Mouse (Mus musculus) layer of hippocampus, postnatal 10 days (tissue): ENCODE data around the gene Gba. TPM values are rescaled to one million over a fixed set of nuclear protein-coding genes. Genes with fewer than 3 reads are reported as not detected.

Experiments
- DNase-seq, 2 experiments: peaks; one replicate each; pipeline ENCODE4 v3.0.0; 2021; ENCODE audit warnings: low spot score in 2 of 2
- microRNA-seq, 2 experiments: library from miRNA; unstranded; fragments of <30 nt; microRNA quantifications; one replicate each; pipeline ENCODE4 v1.2.0; 2021
- total RNA-seq, 2 experiments: library from RNA; stranded (reverse); gene quantifications; 2 replicates each; pipeline ENCODE4 v1.2.3; 2021

The Gba gene
- total RNA-seq, 2 experiments from 2014 or later, result 57.9 to 58.7 TPM

DNA sequence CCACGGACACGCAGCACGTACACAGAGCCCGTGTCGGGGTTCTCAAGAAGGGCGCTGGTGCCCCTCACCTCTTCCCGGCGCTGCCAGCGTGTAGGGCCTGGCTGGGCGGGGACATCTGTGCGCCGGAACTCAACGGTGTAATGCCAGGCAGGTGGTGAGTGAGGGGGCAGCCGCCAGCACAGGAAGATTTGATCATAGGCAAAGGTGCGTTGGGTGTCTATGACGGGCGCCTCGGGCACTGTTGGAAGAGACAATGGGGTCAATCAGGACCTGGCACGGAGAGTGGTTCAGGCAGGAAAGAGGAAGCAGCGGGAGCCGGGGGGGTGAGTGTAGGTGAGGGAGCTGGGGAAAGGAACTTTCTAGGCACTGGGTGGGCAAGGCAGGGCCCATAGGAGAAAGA lies 35.0 kb downstream of the Gba start:
- no peak for DNase-seq

DNA sequence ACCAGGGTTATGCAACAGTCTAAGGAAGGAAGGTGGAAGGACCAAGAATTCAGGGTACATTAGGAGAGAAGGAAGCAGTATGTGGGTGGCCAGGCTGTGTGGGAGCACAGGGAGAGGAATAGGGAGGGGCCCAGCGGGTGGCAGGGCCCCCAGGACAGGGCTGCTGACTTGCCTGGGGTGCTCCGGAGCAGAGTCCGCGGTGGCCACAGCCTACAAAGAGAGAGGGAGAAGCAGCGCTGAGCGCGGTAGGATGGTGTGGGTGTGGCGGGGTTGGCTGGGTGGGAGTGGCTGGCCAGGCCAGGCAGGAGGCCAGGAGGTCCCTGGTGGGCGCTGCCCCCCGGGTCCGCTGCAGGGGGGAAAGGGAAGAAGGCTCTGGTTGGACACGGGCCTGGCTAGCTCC lies 35.8 kb downstream of the Gba start:
- DNase-seq, result peak in 1 of 2 experiments; percentile 16

DNA sequence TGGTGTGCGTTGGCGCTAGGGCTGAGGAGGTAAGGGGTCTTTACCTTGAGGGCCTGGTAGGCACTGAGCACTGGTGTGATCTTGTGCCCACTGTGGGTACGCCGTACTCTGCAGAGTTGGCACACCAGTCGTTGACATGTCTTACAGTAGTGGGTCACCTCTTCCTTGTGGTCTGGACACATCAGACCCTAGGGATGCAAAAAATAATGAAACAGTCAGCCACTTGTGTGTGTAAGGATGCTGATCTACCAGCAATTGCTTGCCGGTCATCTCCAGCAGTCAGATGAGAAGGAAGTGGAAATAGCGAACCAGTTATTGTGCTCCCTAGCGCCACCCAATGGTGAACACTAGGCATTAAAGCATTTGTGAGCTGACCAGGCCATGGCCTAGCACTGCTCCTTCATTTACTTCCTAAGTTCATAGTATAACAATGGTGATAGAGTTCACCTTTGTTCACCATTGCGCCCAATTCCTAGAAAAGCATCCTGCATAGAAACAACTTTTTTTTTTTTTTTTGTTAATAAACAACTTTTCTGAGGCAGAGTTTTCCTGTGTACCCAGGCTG lies 39.7 kb downstream of the Gba start:
- peak; percentile 75 to 77 for DNase-seq

DNA sequence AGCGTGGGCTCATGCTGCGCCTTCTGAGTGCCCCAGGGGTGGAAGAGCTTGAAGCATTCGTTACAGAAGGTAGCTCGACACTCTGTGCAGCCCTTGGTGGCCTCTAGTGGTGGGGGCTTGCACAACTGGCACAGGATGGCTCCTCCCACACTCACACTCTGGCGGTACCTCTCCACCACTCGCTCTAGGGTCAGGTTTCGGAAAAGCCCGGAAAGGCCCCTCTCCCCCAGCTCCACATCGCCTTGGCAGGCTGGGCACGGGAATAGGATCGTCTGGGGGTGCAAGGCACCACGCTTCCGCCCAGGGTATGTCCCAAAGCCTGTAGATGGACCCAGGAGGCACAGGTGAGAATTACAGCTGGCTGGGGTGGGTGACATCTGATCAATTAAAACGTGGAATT lies 40.9 kb downstream of the Gba start:
- DNase-seq, result no peak

DNA sequence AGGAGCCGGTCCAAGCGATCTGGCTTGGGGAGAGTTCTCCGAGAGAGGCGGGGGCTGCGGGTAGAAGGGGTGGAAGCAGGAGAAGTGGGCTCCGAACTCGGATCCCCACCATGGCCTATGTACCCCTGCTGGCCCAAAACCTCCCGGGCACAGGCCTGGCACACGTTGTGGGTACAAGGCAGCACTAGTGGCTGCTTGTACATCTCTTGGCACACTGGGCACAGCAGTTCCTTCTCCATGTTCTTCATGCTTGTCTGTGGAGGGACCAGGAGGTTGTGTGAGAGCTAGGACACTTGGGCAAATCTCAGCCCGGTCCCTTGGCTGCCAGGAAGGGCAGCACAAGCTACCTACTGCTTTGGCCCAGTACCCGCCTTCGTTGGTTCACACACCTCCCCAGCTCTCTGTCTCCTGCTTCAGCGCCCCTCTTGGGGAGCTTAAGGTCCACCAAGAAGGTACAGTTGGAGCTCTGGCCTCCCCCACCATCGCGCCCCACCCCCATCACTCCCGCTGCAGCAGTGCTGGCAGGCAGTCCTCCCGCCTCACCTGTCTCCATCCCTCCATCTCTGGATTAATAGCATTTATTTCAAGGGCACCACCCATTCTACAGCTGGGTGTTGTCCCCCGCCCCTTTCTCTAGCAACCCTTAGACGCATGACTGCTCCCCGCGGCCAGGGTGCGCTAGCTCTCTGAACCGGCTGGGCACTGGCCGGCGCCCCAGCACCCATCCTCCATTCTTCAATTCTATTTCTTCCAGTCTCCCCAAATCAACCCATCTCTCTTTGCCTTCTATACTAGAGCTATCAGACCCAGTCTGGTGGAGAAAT lies 41.6 kb downstream of the Gba start:
- peak; percentile 55 to 66 for DNase-seq

DNA sequence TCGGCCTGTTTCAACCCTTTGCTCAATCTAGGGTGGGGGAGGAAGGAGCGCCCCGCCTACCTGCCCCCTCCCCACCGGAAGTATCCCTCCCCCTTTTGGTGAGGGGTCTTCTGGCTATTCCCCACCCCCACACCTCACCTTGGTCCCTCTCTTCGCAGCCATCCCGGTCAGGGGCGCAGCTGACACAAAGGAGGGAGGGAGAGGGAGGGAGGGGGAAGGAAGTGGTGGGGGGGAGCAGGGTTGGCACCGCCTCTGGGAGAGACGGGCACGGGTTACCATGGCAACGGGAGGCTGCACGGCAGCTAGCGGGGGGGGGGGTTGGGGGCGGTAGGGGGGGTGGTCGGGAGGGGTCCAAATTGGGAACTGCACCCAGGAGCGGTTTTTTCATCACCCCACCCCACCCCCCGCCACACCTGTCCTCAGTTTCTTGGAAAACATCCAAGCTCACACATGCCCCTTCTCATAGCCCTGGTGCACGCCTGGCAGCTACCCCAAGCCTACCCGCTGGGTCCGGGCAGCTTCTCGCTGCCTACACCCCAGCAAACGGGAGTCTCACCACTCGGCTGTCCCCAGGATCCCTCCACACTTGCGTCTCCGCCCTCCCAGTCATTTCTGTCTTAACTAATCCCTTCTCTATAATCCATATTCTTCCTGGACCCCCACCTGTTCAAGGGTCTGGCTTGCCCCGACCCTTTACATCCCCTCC lies 42.4 kb downstream of the Gba start:
- DNase-seq, result peak; percentile 74 to 81

DNA sequence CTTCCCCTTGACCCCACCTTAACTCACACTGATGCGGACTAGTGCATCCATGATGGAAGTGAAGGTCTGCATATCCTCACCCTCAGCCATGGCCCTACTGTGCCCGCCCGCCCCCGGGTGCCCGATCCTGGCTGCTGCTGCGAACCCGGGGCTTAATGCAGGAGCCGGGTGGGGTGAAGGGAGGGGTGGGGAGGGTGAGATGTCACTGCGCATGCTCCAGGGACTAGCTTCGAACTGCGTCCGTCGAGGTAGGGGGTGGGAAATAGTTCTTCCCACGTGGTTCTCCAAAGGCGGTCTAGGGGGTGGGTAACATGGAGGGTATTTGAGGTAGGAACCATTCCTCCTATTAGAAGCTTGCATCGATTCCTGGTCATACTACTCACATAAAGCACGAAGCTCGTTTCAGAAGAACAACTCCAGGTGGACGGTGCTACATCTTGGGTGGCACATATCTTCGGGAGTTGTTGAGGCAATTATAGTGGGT lies 43.0 kb downstream of the Gba start, which contains the start of gene Krtcap2:
Gene Krtcap2, plus strand, starts transcription at position 279 of the 484 bp plus-strand sequence.
- DNase-seq, result peak; percentile 73 to 80

DNA sequence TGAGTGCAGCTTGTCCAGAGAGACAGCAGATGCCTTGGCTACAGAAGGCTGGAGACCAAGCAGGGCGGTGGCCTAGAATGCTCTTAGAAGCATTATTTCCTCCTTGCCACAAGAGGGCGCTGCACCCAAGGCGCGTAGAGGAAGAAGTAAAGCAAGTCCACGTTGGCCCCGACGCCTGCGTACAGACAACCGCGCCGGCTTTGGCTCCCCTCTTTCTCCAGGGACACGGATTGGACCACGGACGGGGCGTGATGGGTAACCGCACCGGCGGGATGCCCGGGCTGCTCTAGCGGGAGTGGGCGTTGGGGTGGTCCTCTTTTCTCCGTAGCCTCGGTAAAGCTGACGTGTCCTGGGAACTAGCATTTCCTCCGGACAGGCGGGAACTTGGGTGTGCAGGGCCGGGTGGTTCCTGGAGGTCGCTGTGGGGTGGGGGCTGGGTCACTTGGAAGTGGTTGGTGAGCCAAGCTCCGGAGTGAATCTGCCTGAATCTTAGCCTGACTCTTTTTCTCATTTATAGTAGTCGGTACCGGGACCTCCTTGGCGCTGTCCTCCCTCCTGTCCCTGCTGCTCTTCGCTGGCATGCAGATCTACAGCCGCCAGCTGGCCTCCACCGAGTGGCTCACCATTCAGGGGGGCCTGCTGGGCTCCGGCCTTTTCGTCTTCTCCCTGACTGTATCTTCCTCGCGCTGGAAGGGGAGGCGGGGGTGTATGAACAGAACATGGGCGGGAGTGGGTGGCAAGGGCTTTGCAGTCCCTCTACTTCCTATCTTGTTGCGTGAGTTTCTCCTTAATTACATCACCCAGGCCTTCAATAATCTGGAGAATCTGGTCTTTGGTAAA lies 43.8 kb downstream of the Gba start, which contains the start of gene Trim46:
Gene Trim46, minus strand, starts transcription at position 49 of the 840 bp plus-strand sequence.
- peak; percentile 86 to 92 for DNase-seq

DNA sequence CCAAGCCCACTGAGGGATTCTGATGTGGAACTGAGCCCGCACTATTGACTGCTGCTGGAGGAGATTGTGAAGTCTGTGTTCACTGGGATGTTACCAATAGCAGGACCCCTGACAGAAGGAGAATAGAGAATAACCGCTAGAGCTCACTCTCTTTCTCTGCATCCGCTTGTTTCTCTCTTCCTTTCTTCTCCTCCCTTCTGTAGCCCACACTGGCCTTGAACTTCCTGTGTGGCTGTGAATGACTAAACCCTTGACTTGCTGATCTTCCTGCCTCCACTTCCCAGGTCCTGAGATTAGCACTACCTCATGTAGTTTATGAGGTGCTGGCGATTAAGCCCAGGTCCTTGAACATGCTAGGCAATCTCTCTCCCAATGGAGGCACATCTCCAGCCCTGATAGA lies 44.7 kb downstream of the Gba start:
- DNase-seq, result no peak

DNA sequence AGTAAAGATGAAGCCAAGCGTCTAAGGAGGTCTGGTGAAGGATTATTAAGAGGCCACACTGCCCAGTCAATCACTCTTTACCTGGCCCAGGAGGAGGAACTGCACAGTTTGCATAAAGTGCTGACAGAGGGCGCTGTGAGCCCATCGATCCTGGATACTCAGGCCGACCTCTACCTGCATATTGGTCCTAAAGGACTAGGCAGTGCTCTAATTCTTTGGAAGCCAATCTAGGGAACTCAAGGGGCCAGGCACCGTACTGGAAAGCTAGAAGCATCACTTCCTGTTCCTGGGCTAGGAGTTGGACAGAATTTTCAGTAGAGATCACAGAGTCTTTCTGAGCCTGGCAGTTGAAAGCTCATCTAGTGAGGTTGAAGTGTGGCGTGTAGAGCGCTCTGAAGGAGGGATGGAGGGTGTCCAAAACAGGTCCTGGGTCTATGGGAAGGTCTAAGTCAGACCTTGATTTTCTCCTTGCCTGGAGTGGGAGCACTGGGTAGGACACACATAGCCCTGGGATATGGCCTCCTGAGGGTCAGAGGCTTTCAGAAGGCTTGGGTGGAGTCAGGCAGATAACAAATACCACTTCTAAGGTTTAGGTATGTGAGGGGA lies 47.8 kb downstream of the Gba start:
- DNase-seq, result peak in 1 of 2 experiments; percentile 68

DNA sequence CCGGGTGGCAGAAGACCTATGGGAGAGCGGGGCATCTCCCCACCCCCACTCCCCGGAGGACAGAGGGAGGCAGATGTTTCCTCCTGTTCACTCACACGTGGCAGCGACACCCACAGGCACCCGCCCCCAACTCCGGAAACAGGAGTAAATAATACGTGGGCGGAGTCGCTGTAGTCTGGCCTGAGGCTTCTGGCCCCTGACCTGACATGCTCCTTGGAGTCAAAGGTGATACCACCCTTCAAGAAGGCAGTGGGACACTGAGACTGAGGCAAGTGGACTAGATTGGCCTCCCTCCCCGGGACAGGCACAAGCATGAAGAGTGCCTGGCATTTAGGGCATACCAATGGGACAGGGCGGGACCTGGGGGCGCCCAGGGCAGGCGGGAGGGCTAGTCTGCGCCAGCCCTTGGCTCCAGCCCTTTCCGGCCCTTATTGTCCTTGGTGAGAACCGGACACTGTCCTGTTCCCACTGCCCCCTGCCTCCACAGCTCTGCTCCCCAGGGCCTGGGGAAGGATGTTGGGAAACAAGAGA lies 48.7 kb downstream of the Gba start:
- DNase-seq, result no peak

DNA sequence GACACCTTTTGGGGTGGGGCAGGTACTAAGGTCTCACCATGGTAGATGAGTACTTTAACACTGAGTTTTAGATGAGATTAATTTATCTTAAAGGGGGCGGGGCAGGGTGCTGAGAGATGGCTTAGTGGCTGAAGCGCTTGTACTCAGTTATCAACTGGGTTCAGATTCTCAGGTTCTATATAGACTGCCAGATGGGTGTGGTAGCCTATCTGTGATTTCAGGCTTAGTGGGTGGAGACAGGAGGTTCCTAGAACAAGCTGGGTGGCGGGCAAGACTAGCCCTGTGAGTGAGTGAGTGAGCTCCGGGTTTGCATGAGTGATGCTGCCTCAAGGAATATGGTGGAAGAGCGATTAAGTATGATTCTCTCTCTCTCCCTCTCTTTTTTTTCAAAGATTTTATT lies 52.3 kb downstream of the Gba start:
- DNase-seq, result no peak

DNA sequence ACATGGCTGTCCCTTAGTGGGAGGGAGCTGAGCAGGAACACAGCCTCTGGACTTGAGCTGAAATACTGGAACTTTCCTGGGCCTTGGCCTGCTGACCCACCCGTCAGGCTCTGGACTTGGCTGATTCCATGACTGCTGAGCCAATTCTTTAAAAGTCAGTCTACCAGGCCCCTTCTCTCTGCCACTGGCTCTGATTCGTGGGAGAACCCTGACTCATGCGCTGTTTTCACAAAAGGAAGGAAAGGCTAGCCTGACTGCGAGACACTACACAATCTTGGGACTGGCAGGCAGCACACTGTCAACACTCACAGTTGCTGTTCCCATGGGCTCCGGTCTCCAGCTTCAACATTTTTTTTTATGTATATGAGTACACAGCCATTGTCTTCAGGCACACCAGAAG lies 53.4 kb downstream of the Gba start:
- DNase-seq, result no peak

Small RNA genes lying within 50 kb of the gene (microRNA-seq; reads per million reads assigned to microRNA genes)
- 6,307 to 8,460 reads per million in 2 experiments for gene Mir92b

Other genes starting within 250 kb of the Gba start
- gene Rusc1, start 109.6 kb upstream of the Gba start, total RNA-seq, result 100 to 1,000 TPM; 164 to 173 TPM
- under 1 TPM in 1 of 2 experiments, not detected in 1; 0.18 TPM for gene Gm43738, start 101.8 kb upstream of the Gba start, total RNA-seq
- gene Fdps, start 101.0 kb upstream of the Gba start, total RNA-seq, result 100 to 1,000 TPM; 159 to 162 TPM
- gene Pklr, start 66.8 kb upstream of the Gba start, total RNA-seq, result under 1 TPM; 0.22 to 0.48 TPM
- gene Hcn3, start 42.7 kb upstream of the Gba start, total RNA-seq, result 10 to 100 TPM; 30.9 to 35.1 TPM
- gene Clk2, start 38.1 kb upstream of the Gba start, total RNA-seq, result 10 to 100 TPM; 52.0 to 55.9 TPM
- gene Scamp3, start 25.5 kb upstream of the Gba start, total RNA-seq, result 10 to 100 TPM; 79.4 to 79.6 TPM
- 10 to 100 TPM; 65.8 to 69.5 TPM for gene Fam189b, start 19.8 kb upstream of the Gba start, total RNA-seq
- gene Thbs3, start 12.3 kb downstream of the Gba start, total RNA-seq, result 10 to 100 TPM; 45.2 to 48.4 TPM
- gene Mtx1, start 24.2 kb downstream of the Gba start, total RNA-seq, result 100 to 1,000 TPM in 1 of 2 experiments, 10 to 100 TPM in 1; 92.8 to 109 TPM
- gene Muc1, start 26.1 kb downstream of the Gba start, total RNA-seq, result under 1 TPM; 0.66 to 0.89 TPM
- gene Krtcap2, start 43.0 kb downstream of the Gba start, total RNA-seq, result 10 to 100 TPM; 72.8 to 95.1 TPM
- gene Trim46, start 43.4 kb downstream of the Gba start, total RNA-seq, result 100 to 1,000 TPM; 101 to 112 TPM
- 10 to 100 TPM; 53.3 to 66.3 TPM for gene Dpm3, start 56.4 kb downstream of the Gba start, total RNA-seq
- 10 to 100 TPM; 27.6 to 29.8 TPM for gene Slc50a1, start 67.6 kb downstream of the Gba start, total RNA-seq
- gene Efna1, start 78.2 kb downstream of the Gba start, total RNA-seq, result 1 to 10 TPM; 6.4 to 7.2 TPM
- gene Efna3, start 120.0 kb downstream of the Gba start, total RNA-seq, result 10 to 100 TPM; 59.9 to 63.1 TPM
- gene Efna4, start 135.1 kb downstream of the Gba start, total RNA-seq, result 1 to 10 TPM; 2.7 to 3.4 TPM
- 100 to 1,000 TPM; 102 to 105 TPM for gene Adam15, start 147.1 kb downstream of the Gba start, total RNA-seq
- gene Dcst2, start 159.0 kb downstream of the Gba start, total RNA-seq, result under 1 TPM; 0.51 to 0.71 TPM
- under 1 TPM in 1 of 2 experiments, not detected in 1; 0.59 TPM for gene Dcst1, start 162.3 kb downstream of the Gba start, total RNA-seq
- 1 to 10 TPM; 6.6 to 8.7 TPM for gene Zbtb7b, start 191.8 kb downstream of the Gba start, total RNA-seq
- gene Lenep, start 199.9 kb downstream of the Gba start, total RNA-seq, result 1 to 10 TPM in 1 of 2 experiments, not detected in 1; 3.5 TPM
- gene Flad1, start 208.9 kb downstream of the Gba start, total RNA-seq, result 10 to 100 TPM; 28.8 to 33.6 TPM
- gene Cks1b, start 215.5 kb downstream of the Gba start, total RNA-seq, result 10 to 100 TPM in 1 of 2 experiments, 1 to 10 TPM in 1; 9.8 to 10.9 TPM
- gene Shc1, start 215.5 kb downstream of the Gba start, total RNA-seq, result 10 to 100 TPM; 14.7 to 15.1 TPM
- gene Pygo2, start 227.3 kb downstream of the Gba start, total RNA-seq, result 10 to 100 TPM; 48.5 to 52.3 TPM
- 10 to 100 TPM; 43.3 to 45.2 TPM for gene Pbxip1, start 233.8 kb downstream of the Gba start, total RNA-seq